Mouse (Mus musculus) liver, adult 10 weeks (tissue): ENCODE results near the gene Dusp28. TPM values are rescaled to one million over a fixed set of nuclear protein-coding genes. Genes with fewer than 3 reads are reported as not detected.

Source experiments
- polyA plus RNA-seq: library from polyadenylated mRNA; stranded (reverse); fragments of 350-450 nt; fragmentation: Illumina TruSeq; extraction: RNeasy Lipid Tissue Mini Kit (QIAGEN cat#74804); gene quantifications from one replicate; pipeline ENCODE4 v1.2.3, GENCODE M21; 2014; ENCODE audit warnings: low read depth, low replicate concordance

Gene Dusp28
- polyA plus RNA-seq = 3.8 TPM

GRCm38 (mm10) chr1:92906779-92907631 lies at the start of gene Dusp28:
Dusp28 (plus strand) TSS chr1:92906981.

GRCm38 (mm10) chr1:92902786-92903185 lies 4.0 kb upstream of the Dusp28 start, which contains the start of gene Ankmy1:
Ankmy1 (minus strand) TSS chr1:92902906.

GRCm38 (mm10) chr1:92910239-92910885 lies 3.6 kb downstream of the Dusp28 start, which contains the start of gene Rnpepl1:
Rnpepl1 (plus strand) TSS chr1:92910783.

DNA sequence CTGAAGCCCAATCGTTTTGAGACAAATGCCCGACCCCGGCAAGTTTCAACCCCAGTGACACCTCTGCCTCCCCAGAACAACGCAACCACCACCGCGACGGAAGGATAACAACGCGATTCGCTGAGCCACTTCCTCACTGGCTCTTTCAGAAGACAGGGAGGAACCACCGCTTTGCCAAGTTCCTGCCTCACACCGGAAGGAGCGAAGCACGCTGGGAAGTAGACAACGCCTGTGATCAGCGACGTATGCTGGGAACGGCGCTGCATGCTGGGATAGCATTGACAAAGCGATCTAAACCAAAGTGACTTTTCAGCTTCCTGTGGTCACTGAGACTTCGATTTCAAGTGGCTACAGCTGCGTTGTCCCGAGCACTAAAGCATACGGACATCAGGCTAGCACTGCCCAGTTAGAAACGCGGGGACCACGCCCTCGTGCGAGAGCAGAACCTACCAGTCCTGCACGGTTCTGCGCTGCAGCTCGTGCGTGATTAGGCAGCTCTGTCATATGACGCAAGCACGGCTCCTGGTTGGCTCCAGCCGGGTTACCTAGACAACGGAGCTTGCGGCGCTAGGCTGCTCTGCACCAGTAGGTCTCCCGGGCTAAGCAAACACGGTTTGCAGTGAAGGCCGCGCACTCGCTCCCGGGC lies 27.5 kb downstream of the Dusp28 start, which contains the start of gene Capn10:
Gene Capn10 (plus strand): TSS at position 195 of the 646 bp plus-strand sequence.

DNA sequence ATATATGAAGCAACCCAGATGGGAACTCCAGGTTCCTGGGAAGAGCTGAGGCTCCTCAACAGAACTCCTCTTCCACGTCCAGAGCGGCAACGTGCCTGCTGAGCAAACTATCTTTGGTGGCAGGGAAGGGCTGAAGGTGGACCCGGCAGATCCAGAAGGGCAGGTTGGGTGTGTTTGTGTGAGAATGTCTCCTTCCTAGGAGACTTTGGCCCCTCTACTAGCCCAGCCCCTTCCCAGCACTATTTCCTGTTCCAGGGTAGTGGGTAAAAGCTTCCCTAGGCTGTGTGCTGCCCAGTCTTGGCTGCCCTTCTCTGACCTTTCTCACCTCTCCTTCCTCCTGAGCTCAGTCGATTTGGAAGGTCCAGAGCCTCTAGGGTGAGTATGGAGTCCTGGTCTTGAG lies 43.8 kb downstream of the Dusp28 start, which contains the start of gene Gpr35:
Gene Gpr35 (plus strand): TSS at position 259 of the 400 bp plus-strand sequence.

Other genes with a start within 250 kb of the Dusp28 start
- gene Gpc1, start 75.3 kb upstream of the Dusp28 start, polyA plus RNA-seq = not detected
- gene Ankmy1, start 4.1 kb upstream of the Dusp28 start, polyA plus RNA-seq = not detected
- 7.7 TPM for gene Rnpepl1, start 3.8 kb downstream of the Dusp28 start, polyA plus RNA-seq
- 4.3 TPM for gene Capn10, start 27.4 kb downstream of the Dusp28 start, polyA plus RNA-seq
- 0.16 TPM for gene Gpr35, start 43.9 kb downstream of the Dusp28 start, polyA plus RNA-seq
- gene Aqp12, start 99.4 kb downstream of the Dusp28 start, polyA plus RNA-seq = not detected
- 0.05 TPM for gene Kif1a, start 195.0 kb downstream of the Dusp28 start, polyA plus RNA-seq
- 60.3 TPM for gene Agxt, start 228.3 kb downstream of the Dusp28 start, polyA plus RNA-seq